In genomic region chr5:120516221-120516984, GRCm38 (mm10) we compare ENCODE assay signal across 10 mouse cellular contexts. TPM values are rescaled to one million over a fixed set of nuclear protein-coding genes. Genes with fewer than 3 reads are reported as not detected.
DNase-seq lines count a peak whose midpoint lies in the region; ATAC-seq lines count a peak whose summit lies in the region.
"Had no signal": no experiment of that assay in that cellular context is flagged by ENCODE, and none has a peak within 500 bp of the region (broad histone marks: within the 10 kb centered on the region; RNA-seq: fewer than 3 reads in every experiment).

No protein-coding gene starts in this region.

- intact Hi-C loops in heart, postnatal 10 days (cut with DNase I) = no loop called here

- no peak for ATAC-seq in megakaryocyte-erythroid progenitor cell, adult 5-6 weeks (replicated peaks; ENCODE audit: low FRiP score, low TSS enrichment, poor library complexity, severe bottlenecking)

- DNase-seq in adrenal gland, adult (ENCODE audit: inconsistent age in 2 of 2, low spot score in 1 of 2) = peak; percentile 61 to 83
- no peak for DNase-seq in adrenal gland, postnatal 4 days (ENCODE audit: low spot score in 2 of 2)
- peak; percentile 68 for DNase-seq in Muller cell, postnatal 12 days (ENCODE audit: inconsistent ontology term)
- peak; percentile 54 to 65 for DNase-seq in heart, postnatal 10 days
- peak; percentile 44 to 52 for DNase-seq in lung, adult 18-20 months
- DNase-seq in retina, embryonic 14.5 days (ENCODE audit: low spot score) = no peak
- DNase-seq in cerebellum, adult 9-10 months = no peak
- DNase-seq: left cerebral cortex, postnatal 4 days had no signal

RNA-seq across cellular contexts. Expression of gene Slc8b1, which starts 5.4 kb away (rescaled TPM):
- total RNA-seq in adrenal gland, postnatal 4 days (2021) = 10 to 100 TPM; 29.6 to 31.7 TPM
- 10 to 100 TPM in 1 of 2 experiments, 1 to 10 TPM in 1; 8.3 to 12.6 TPM for total RNA-seq in heart, postnatal 10 days (2021)
- 0.35 and 1.6 TPM in 2 replicates for total RNA-seq in megakaryocyte-erythroid progenitor cell, adult 5-6 weeks (2014; fragmentation: Nextera tagmentation)
- 0.09 and 1.7 TPM in 2 replicates for total RNA-seq in megakaryocyte-erythroid progenitor cell, adult 5-6 weeks (2017)

RNA-seq across cellular contexts. Expression of gene Plbd2, which starts 13.0 kb away (rescaled TPM):
- 10 to 100 TPM; 70.5 to 77.5 TPM for total RNA-seq in adrenal gland, postnatal 4 days (2021)
- 10 to 100 TPM; 45.6 to 45.8 TPM for total RNA-seq in heart, postnatal 10 days (2021)
- 13.6 and 20.8 TPM in 2 replicates for total RNA-seq in megakaryocyte-erythroid progenitor cell, adult 5-6 weeks (2014; fragmentation: Nextera tagmentation)
- total RNA-seq in megakaryocyte-erythroid progenitor cell, adult 5-6 weeks (2017) = 6.3 and 8.7 TPM in 2 replicates

RNA-seq across cellular contexts. Expression of gene Sds, which starts 40.1 kb away (rescaled TPM):
- total RNA-seq in adrenal gland, postnatal 4 days (2021) = 1 to 10 TPM in 1 of 2 experiments, not detected in 1; 1.8 TPM
- total RNA-seq in heart, postnatal 10 days (2021) = not detected
- not detected in 2 replicates for total RNA-seq in megakaryocyte-erythroid progenitor cell, adult 5-6 weeks (2014; fragmentation: Nextera tagmentation)
- not detected in 2 replicates for total RNA-seq in megakaryocyte-erythroid progenitor cell, adult 5-6 weeks (2017)
- total RNA-seq: common myeloid progenitor, adult 5-6 weeks; left cerebral cortex, postnatal 4 days had no signal

RNA-seq across cellular contexts. Expression of gene Sdsl, which starts 43.8 kb away (rescaled TPM):
- 10 to 100 TPM; 61.7 to 63.9 TPM for total RNA-seq in adrenal gland, postnatal 4 days (2021)
- total RNA-seq in heart, postnatal 10 days (2021) = 10 to 100 TPM in 1 of 2 experiments, 1 to 10 TPM in 1; 9.1 to 11.2 TPM
- 59.5 and 72.1 TPM in 2 replicates for total RNA-seq in megakaryocyte-erythroid progenitor cell, adult 5-6 weeks (2014; fragmentation: Nextera tagmentation)
- total RNA-seq in megakaryocyte-erythroid progenitor cell, adult 5-6 weeks (2017) = 58.5 and 67.3 TPM in 2 replicates

Comparison
In these comparisons a context has a peak if more than half of its experiments do, and no peak if none do; other contexts are left out.
1. DNase-seq: peak in adrenal gland, adult (2 of 2), Muller cell, postnatal 12 days (single experiment), heart, postnatal 10 days (2 of 2) and lung, adult 18-20 months (2 of 2); none in adrenal gland, postnatal 4 days (0 of 2), retina, embryonic 14.5 days (single experiment) and cerebellum, adult 9-10 months (single experiment).